Mouse (Mus musculus) small intestine, adult 2 months (tissue): ENCODE data around the gene Gm28048.

Experiments used
- CTCF ChIP-seq: fragments of 200-500 bp; IDR thresholded peaks from 2 replicates; pipeline ENCODE4 v1.5.1; 2012; ENCODE audit warnings: low read depth, mild to moderate bottlenecking, control low read depth, inconsistent platforms, low read length, moderate library complexity, mixed read lengths; ENCODE audit not compliant: insufficient replicate concordance, insufficient read length; ENCODE audit errors: extremely low read depth
- POLR2A ChIP-seq: fragments of 200-500 bp; IDR thresholded peaks from 2 replicates; pipeline ENCODE4 v1.6.1; 2012; ENCODE audit warnings: low read depth, mild to moderate bottlenecking, control low read depth, inconsistent platforms, low read length, moderate library complexity

- TF ChIP-seq POLR2A (no peak), CTCF (no peak)
These were observed 188.0 kb downstream of the Gm28048 start for GRCm38 (mm10) chr11:22793881-22794203.
